Mouse (Mus musculus) cerebellum, adult 9-11 months (tissue): ENCODE measurements around the gene Atp5c1.

Experiments used
- DNase-seq: peaks from one replicate; pipeline ENCODE4 v3.0.0; 2022

Gene Atp5c1

DNA sequence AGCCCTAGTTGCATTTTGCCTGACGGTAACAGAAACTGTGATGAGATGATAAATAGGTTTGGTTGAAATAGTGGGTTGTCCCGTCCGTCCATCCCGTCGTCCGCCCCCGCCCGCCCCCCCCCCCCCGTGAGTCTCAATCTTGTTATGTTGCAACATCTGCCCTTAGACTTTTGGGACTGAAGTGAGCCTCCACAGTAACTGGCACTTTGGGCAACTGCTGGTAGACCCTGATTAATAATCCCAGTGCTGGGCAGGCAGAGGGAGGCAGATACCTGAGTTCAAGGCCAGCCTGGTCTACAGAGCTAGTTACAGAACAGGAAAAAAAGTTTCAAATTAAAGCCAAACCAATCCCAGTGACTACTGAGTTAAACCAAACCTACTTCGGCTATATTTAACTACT is 30.9 kb downstream of the Atp5c1 start:
- DNase-seq: peak; percentile 21

DNA sequence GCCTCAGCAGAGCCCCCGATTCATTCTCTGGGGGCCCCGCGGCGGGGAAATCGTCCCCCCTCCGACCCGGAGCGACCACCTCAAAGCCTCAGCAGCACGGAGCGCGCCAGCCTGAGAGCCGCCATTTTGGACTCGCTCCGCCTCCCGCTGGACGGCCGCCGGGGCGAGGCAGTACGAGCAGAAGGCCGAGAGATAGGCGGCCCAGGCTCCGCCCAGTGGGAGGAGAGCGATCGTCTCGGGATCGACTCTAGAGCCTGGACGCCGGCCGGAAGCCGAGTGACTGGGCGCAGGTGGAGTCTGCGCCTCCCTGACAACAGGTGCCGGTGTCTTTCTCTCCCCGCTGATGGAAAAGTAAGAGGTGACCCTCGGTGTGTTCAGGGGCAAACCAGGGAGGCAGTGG is 31.8 kb downstream of the Atp5c1 start, which contains the start of gene Taf3:
Gene Taf3 (minus strand): TSS at position 136 of the 400 bp plus-strand sequence.
- peak; percentile 94 for DNase-seq

DNA sequence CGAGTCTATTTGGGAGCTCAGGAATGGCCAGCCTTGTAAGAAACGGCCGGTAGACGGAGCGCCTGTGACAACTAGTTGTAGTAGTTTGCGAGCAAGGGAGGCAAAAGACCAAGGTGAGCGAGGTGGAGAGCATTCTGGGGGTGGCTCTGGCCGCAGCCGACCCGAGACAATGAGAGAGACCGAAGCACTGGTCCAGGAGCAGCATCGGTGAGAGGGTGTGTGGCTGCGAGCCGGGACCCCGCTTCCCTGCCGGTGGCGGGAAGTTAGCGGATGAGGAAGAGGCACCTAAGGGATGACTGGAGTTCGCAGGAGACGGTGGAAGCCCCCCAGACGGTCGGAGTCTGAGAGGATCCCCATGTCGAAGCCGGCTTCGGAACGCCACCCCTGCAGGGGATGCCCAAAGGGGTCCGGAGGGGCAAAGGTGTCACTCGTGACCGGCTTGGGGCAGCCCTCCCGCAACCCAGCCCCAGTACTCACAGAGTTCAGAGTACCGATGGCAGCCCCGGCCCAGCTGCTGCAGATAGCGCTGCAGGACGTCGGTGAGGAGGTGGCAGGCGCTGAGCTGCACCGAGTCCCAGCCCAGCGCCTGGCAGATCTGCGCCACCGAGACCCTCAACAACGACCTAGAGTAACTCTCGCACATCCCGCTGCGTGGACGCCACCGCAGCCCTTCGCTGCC is 32.4 kb downstream of the Atp5c1 start:
- DNase-seq: no peak

DNA sequence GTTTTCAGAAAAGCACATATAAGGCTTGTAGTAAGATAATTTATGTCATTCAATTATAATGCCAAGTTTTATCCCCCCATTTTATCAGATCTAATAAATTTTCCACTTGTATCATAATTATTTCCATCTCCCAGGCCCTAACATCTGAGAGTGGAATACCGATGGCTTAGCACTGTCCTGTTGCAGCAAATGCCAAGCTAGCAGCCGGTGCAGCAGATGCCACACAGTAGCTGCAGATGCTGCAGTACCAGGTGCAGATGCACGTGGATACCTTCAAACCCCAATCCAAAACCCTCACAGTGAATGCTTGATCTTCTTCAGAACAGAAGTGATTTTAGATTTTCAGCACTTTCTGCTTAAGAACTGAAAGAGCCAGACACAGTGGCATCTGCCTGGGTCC is 45.3 kb downstream of the Atp5c1 start:
- DNase-seq: peak; percentile 12

DNA sequence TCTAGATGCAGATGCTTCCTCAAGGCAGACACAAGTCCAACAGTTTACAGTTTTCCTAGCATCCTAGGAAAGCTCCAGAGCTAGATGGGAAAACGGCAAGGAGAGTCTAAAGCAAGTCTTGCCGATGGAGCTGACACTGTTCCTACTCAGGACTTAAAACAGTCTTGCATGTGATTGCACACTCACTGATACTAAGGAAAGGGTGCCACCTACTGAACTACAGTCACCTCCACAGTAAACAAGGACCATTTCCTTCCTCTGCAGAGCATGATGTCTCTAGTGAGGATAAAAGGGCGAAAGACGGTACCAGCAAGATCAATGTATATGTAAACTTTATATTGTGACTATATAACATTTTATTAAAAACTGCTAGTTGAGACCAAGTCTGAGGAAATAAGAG is 46.6 kb downstream of the Atp5c1 start:
- DNase-seq: no peak

DNA sequence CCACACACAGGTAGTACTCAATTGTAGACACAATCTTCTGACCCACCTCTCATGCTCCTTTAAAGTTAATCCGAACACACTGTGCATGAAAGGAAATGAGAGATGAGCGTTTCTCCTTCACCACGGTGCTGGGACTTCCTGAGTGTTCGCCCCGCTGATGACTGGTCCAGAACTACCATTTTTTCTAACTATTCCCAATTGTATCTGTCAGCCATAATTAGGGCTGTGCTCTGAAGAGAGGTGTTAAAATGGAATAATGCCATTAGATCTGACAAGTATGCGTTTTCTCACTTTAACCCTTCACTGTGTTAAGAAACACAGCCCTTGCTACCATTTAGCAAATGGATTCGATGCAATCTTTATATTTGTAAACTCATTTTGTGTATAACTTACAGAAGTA is 50.6 kb downstream of the Atp5c1 start:
- DNase-seq: no peak

DNA sequence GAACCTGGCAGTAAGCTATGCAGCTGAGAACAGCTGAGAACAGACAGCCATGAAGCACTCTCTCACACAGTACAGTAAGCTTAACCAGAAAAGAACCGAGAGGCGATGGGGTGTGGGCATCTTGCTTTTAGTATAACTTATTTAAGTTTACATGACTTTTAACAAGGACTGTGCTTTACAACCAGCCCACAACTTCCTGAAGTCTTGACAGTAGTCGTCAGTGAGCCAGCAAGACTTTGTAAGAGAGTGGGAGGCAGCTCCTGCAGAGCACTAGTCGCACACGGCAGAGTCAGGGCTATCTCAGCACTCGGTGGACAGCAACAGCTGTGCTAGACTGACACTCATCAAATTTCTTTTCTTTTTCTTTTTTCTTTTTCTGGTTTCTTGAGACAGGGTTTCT is 56.0 kb downstream of the Atp5c1 start:
- DNase-seq: no peak

DNA sequence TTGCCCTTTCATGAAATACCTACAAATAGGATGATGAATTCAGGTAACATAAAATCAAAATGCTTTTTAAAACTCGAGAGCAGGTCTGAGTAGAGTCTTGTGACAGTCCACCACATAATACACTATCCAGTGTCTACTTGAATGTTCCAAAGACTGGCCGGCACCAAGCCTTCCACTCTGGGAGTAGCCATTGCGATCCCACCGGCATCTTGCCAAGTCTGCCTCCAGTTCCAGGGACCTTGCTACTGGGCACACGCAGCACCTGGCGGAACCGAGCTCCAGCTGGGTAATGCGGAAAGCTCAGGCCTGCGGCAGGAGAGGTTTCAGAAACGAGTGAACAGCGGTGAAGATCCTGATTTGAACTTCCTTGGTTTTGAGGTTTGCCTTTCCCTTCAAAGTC is 59.0 kb downstream of the Atp5c1 start:
- DNase-seq: peak; percentile 49

DNA sequence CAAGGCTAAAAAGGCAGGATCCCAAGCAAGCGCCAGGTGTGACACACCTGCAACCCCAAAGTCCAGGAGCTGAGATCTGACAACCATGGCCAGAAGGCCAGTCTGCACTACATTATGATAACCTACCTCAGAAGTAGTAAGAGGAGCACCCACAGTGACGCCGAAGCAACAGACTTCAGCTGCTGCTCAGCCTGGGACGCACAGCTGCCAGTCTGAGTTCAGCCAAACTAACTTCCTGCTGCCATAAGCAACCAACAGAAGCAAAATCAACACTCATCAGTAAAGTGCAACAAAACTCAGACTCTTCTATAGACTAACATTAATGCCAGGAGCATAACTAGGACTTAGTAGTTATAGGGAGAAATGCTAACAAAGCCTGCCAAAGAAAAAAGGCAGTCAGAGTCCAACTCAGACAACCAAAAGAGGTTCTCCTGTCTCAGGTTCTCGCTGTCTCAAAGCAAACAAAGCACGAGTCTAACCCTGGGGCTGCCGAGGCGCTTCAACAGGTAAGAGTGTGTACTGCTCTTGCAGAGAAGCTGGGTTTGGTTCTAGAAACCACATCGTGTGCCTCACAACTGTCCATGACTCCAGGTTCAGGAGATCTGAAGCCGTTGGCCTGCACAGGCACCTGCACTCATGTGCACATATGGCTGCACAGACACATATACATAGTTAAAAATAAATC is 65.2 kb downstream of the Atp5c1 start:
- no peak for DNase-seq

DNA sequence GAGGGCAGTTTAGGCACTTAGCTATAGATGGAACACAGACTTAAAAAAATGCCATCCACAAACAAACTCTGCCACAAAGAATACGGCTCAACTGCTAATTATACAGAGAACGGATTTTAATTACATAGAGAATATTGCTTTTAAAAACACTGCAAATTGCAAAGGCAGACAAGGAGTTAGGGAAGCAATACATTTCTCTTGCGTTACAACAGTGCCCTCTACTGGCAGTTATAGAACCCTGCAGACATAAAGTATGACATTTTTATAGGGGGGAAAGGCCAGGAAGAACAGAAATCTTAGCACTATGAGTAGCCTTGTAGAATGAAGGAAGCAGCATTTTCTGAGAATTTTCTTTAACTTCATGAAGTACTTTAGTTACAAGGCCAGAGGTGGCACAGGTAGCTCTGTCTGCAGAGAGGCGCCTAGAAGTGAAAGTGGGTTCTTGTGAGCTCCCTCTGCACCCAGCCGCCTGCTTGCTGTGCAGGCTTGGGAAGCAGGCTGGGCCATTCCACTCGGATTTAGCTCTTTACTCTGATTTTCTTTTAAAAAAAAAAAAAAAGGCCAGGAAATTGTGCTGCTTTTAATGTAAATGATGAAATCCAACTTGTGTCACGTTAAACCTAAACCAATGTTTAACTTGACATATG is 69.9 kb downstream of the Atp5c1 start:
- DNase-seq: peak; percentile 17

DNA sequence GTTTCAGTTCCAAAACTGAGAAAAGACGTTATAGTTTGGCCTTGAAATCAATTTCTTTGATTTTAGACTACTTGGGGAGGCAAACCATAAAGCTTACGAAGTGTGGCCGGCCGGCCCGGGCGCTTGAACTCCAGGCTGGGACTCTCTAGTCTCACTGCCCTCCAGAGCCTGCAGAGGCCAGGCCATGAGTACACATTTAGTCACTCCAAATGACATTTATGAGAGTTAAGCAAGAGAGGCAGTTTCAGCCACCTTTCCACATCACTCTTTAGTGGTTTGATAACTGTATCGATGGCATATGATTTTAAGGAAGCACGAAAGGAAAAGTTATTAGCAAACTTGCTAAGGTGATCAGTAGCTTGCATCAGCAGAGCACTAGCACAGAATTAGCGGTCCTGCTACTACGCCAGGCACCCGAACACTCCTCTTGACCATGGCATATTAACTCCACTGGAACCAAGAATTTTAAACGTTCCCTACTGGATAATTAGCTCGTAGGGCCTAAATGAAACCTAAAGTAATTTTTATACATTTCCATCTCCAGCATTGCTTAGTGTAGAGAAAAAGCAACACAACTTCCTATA is 70.5 kb downstream of the Atp5c1 start:
- DNase-seq: no peak

DNA sequence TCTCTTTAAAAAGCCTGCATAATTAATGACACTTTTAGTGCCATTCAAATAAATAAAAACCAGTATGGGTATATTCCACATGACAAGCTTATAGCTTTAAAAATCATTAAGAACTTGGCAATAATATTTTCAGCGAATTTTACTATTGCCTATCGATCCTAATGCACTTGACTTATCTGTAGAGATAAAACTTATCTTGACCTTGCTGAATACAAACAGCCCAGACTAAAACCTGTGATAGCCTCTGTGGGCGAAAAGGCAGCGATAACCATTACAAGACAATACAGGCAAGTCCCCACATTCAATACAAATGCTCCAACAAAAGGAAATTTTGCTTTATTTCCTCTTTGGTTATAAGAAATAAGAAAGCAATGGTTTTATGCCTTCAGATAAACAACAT is 71.7 kb downstream of the Atp5c1 start:
- DNase-seq: no peak
